Mouse (Mus musculus): ENCODE measurements at regions not wholly inside any gene's neighbourhood (a gene's known extent, or its start where the extent isn't known, plus 50 kb on each side); places are given as distances from the start of the nearest gene placed in this dataset.
A peak's percentile ranks its signal among the peaks of the same experiment; 100 is the strongest.

GRCm38 (mm10) chr8:109151711-109152110, 342.1 kb upstream of the Pmfbp1 start:
- no peak for DNase-seq (ENCODE audit: low spot score in 2 of 2)

- DNase-seq (ENCODE audit: low spot score in 2 of 2) = no peak
Measured at GRCm38 (mm10) chr8:109155489-109155888, 338.3 kb upstream of the Pmfbp1 start.

DNA sequence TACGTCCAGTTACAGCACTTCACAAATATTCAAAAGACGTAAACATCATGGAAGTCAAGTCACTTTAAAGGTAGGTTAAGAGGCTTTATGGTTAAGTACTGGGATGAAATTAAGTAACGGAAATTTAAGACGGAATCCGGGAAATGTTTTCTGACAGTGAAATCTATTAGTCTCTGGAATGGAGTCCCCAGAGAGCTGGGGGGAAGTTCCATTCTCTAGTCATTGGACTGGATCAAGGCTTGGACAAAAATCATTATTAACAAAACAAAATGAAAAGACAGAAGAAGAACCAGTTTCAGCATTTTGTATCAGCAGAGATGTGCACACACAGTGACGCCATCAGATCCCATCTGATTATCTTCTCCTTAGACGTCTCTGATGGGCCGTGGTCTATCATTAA, 337.8 kb upstream of the Pmfbp1 start:
- no peak for DNase-seq (ENCODE audit: low spot score in 2 of 2)

DNA sequence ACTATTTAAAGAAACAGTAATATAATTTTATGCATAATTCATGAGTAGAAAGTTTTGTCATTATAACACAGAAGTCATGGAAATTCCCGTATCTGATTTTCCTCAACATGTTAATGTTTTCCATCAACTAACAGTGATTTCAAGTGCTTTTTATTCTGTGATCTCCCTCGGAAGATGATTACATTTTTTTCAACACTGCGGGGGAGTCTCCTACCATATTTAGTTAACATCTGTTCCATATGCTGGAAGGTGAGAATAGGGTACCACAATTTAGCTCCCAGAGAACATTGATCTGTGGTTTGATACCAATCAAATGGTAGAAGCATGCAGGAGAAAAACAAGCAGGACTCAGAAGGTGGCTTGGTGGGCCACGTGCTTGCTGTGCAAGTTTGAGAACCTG, 321.1 kb upstream of the Pmfbp1 start:
- no peak for DNase-seq (ENCODE audit: low spot score in 2 of 2)

DNA sequence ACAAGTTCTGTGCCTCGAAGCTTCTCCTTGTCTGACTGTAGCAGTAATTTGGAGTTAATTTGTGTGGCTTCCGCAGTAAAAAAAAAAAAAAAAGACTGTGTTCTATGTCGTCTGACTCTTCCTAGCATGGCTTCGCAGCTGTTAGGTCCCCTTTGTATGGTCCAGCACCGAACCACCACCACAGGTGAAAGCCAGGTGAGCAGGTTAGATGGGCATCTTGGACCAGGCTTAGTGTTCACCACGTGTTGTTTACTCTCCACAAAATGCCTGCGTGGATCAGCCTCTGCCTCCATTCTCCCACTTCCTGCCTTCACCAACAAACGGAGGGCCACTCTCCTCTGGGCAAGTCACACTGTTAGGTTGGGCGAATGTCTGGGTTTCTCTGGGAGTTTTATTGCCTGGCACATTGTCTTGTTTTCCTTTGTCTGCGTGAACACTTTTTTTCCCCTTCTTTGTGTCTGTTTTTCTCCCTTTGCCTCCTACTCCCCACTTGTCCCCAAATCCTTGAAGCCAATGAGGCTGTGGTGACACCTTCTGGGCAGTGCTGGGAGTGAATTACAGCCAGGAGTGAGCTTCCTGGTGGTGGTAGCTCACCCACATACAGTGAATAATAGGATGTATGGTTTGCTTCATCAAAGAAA, 308.1 kb upstream of the Pmfbp1 start:
- DNase-seq (ENCODE audit: low spot score in 2 of 2) = peak; percentile 41 to 60

DNA sequence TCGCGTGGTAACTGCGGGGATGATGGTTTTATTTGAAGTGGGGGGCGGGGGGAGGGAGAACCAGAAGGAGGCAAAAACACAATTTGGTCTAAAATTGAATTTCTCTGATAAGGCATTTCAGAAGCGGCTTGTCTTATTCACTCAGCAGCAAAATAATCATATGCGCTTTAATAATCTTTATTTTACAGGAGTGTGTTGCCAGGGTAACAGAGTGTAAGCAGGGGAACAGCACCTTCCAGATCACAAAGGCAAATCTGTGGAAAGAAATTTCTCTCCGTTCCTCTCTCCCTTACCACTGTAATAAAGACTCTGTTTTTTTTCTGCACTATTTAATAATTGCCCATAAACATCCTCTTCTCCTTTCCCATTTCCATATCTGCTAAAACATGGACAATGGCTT, 306.2 kb upstream of the Pmfbp1 start:
- no peak for DNase-seq (ENCODE audit: low spot score in 2 of 2)

DNA sequence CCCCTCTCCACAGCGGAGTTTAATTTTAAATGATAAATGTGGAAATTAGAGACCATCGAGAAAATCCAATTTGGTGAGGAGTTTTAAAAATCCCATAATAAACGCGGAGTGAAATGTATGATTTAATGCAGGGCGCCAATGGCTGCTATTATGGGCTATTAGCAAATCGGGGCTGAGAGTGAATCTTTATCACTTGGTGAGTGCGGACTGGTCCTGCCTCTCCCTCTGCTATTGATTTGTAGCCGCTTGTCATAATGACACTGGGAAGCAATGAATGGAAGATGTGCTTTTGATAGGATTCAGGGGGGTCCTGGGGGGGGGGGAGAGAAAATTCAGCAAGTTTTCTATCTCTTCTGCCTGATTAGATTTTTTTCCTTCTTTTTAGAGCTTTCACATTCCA, 279.6 kb upstream of the Pmfbp1 start:
- no peak for DNase-seq (ENCODE audit: low spot score in 2 of 2)

DNA sequence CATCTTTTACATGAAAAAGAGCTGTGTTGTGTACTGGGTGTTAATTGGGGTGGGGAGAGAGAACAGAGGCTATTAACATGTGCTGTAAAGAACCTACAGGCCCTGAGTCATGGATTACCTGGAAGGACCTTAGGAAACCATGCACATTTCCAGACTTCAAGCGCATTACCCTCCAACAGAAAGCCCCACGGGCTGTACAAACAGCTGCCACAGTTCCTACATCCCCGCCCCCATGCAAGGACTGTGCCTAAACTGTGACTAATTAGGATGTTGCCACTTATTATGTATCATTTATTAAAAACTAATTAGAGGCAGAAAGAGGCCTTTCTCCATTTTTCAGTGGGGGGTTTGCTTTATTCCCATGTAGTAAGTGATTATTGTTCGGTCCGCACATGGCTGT, 277.5 kb upstream of the Pmfbp1 start:
- no peak for DNase-seq (ENCODE audit: low spot score in 2 of 2)

DNA sequence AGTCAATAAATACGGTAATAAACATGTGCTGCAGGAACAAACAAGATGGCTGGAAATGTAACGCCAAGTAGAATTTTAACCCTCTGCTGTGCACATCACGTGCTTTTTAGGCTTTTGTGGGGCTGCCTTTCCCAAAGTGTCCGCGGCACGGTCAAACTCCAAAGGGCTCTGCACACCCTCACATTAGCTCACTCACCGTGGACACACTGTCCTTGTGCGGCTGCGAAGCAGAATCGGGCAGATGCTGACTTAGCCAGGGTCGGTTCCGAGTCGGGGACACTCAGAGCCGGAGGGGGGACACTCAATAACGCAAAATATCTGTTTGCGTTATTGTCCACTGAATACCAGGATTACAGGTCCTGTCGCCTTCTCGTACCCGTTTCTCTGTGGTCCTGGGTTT, 276.5 kb upstream of the Pmfbp1 start:
- DNase-seq (ENCODE audit: low spot score in 2 of 2) = no peak

- no peak for DNase-seq (ENCODE audit: low spot score in 2 of 2)
Measured at GRCm38 (mm10) chr8:109232281-109233234, 261.3 kb upstream of the Pmfbp1 start.

- no peak for DNase-seq (ENCODE audit: low spot score in 2 of 2)
Measured at GRCm38 (mm10) chr8:109245526-109245925, 248.3 kb upstream of the Pmfbp1 start.

- peak in 1 of 2 experiments; percentile 8 for DNase-seq (ENCODE audit: low spot score in 2 of 2)
Measured at GRCm38 (mm10) chr8:109247875-109248274, 246.0 kb upstream of the Pmfbp1 start.

GRCm38 (mm10) chr8:109248356-109248755, 245.5 kb upstream of the Pmfbp1 start:
- DNase-seq (ENCODE audit: low spot score in 2 of 2) = no peak

DNA sequence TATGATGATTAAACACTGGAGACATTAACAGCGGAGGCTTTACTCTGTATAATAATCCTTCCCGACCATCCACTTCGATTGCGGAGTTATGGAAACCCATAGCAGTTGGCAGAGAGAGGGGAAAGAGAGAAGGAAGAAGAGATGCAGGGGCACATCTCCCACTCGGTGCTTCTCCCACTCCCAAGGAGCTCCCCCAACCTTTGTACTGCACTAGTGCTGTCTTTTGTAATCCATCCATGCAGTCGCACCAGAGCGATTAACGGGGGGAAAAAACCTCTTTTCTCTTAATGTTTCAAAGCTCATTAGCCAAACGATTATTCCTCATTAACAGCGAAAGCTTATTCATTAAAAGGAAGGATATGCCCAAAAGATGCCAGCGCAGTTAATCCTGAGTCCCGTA, 244.6 kb upstream of the Pmfbp1 start:
- no peak for DNase-seq (ENCODE audit: low spot score in 2 of 2)

DNA sequence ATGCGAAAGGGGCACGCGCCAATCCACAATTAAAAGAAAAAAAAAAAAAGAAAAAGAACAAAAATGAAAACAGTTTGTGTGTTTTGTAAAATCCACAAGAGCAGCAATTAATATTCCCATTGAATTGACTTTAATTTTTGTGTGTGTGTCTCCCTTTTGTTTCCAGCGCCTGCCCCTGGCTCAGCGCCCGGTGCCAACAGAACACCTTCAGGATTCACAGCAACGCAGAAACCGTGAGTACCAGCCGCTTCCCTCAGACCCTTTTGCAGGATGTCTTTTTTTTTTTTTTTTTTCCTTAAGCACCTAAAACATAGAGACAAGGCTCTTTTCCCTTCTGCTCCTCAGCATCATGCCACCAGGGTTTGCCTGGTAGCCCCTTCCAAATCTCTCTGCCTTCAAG, 244.1 kb upstream of the Pmfbp1 start:
- no peak for DNase-seq (ENCODE audit: low spot score in 2 of 2)

DNA sequence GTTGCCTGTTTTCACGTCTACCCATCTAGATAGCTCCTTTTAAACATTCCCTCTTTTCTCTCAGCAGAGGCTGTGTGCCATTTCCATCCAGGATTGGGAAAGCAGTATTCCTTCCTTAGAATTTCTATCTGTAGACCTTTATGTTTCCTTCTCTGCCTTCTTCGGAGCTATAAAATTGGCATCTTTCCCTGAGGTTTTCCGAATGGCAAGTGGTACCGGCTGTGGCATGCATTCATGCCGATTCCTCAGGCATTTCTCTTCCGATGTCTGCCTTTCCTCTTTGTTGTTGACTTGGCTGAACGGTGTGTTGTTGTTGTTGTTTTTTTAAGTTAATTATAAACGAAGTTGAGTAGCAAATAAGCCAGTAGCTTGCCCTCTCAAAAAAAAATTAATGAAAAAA, 243.3 kb upstream of the Pmfbp1 start:
- no peak for DNase-seq (ENCODE audit: low spot score in 2 of 2)

GRCm38 (mm10) chr8:109251360-109251798, 242.4 kb upstream of the Pmfbp1 start:
- DNase-seq (ENCODE audit: low spot score in 2 of 2) = peak in 1 of 2 experiments; percentile 17

DNA sequence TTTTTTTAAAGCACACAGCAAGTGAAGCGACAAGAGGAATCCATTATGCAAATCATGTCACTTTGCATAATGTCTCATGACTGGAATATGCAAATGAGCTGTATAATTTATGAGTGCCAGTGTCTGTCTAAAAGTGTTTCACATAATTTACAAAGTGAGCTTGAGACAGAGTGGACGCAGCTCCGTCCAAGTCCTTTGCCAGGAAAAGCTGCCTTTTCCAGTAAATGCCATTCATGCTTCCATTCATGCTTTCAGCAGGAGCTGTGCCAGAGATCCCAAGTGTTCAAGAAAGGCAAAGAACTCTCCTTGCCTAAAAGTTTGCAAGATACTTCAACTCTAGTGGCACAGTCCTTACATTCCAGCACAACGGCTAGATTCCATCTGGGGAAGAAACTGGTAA, 241.4 kb upstream of the Pmfbp1 start:
- no peak for DNase-seq (ENCODE audit: low spot score in 2 of 2)

DNA sequence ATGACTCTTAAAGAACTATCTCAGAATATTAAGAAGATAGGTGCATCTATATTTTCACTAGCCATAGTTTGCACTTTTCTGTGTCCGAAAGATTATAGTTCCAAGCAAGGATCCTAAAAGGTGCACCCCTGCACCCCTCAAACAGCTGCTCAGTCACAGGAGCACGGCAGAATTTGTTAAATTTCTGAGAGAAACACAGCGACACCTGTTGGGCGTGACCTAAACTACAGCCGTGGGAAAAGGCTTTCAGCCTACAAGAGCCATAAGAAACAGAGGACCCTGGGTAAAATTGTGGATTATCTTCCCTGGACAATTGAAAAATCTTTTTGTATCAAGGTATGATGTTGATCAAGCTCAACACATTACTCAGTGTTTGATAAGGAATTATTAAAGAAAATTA, 214.7 kb upstream of the Pmfbp1 start:
- peak in 1 of 2 experiments; percentile 34 for DNase-seq (ENCODE audit: low spot score in 2 of 2)

- DNase-seq (ENCODE audit: low spot score in 2 of 2) = no peak
Measured at GRCm38 (mm10) chr8:109280540-109280939, 213.3 kb upstream of the Pmfbp1 start.

DNA sequence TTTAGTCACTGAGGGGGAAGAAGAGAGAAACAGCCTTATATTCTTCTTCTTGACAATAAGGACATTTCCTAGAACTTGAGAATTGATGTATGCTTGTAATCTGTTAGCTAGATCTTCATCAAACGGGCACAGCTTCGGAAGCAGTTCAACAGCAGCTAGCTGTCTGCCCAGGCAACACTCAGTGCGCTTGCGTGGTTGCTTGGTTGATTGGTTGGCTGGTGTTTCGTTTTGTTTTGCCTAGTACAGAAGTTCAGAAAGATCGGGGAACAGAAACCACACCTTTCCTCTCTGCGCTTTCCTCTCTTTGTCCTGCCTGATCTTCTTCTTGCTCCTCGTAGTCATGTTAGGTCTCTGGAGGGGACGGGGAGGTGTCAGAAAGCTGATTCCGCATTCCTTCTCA, 212.2 kb upstream of the Pmfbp1 start:
- DNase-seq (ENCODE audit: low spot score in 2 of 2) = no peak

GRCm38 (mm10) chr8:109310670-109311386, 183.0 kb upstream of the Pmfbp1 start:
- no peak for DNase-seq (ENCODE audit: low spot score in 2 of 2)
